Mouse (Mus musculus) adrenal gland, postnatal 10 days (tissue): ENCODE results near the gene Dot1l. TPM values are rescaled to one million over a fixed set of nuclear protein-coding genes. Genes with fewer than 3 reads are reported as not detected.

ENCODE experiments used
- DNase-seq: peaks from one replicate; pipeline ENCODE4 v3.0.0; 2021; ENCODE audit warnings: mixed read lengths
- microRNA-seq: library from miRNA; unstranded; fragments of <30 nt; microRNA quantifications from one replicate; pipeline ENCODE4 v1.2.0, GENCODE M21; 2021
- total RNA-seq, 2 experiments: library from RNA; stranded (reverse); gene quantifications; 2 replicates each; pipeline ENCODE4 v1.2.3; 2021

Dot1l gene
- total RNA-seq, 2 experiments from 2014 or later = 64.5 to 80.9 TPM

DNA sequence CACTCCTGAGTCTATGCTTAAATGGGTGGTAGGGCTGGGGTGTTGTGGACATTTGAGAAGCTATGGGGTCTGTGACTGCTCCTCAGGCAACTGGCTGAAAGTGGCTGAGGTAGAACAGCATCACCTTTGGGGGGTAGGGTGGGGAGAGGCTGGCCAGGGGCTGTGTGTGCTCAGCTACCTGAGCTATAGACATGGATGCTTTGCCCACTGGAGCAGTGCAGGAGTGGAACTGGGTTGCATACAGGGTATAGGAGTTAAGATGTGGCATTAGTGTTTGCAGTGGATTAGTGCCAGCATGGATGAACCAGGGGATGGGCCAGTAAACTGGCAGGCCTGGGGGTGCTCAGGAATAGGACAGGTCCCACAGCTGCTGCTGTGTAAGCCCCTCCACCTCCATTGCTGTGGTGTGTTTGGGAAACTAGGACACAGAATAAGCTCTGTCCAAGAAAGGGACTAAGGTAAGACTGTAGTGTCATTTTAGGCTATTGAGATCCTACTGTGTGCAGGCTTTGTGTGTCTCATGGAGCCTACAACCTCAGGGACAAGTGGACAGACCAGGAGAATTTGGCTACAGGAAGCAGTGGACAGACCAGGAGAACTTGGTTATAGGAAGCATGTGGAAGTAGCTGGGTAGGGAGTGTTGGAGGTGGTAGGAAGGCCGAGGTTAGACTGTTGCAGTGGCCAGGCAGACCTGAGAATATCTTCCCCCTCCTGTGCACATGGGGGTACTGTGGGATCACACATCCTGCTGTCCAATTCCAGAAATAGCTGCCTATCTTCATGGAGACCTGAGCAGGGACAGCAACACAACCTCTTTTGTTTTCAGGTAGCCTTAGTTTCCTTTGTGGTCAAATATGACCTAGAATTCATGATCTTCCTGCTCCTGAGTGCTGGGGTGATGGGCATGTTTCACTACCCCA, 74.6 kb downstream of the Dot1l start:
- DNase-seq = no peak

DNA sequence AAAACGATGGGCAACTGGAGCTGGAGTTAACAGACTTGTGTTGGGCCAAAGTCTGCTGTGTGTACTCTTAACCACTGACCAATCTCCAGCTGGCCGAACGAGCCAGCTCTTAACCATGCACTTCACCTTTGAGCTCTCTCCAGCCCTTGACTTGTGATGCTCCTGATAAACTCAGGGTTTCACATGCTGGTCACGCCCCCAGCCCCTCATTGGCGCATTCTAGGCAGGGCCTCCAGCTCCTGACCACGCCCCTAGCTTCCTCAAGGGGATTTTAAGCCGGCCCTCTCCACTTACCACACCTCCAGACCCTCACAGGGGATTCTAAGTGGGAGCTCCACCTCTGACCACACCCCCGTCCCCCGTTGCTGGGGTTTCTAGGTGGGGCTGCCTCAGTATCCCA, 76.1 kb downstream of the Dot1l start:
- DNase-seq = peak; percentile 78

DNA sequence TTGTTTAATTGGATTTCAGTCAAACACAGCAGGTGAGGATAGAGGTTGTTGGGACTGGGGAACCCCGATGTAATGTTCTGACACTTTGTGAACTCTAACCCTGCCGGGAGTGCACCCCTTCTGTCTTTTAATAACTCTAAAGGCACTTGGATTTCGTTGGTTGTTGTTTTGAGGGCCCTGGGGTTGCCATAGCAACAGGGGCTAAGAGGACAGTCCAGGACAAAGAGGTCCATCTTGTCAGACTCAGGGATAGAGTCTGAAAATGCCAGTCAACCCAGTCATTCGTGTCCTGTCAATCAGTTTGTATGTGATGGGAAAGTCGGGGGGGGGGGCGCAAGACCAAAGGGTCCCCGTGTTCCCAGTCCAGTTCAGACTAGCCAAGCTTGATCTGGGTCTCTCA, 77.8 kb downstream of the Dot1l start:
- no peak for DNase-seq

DNA sequence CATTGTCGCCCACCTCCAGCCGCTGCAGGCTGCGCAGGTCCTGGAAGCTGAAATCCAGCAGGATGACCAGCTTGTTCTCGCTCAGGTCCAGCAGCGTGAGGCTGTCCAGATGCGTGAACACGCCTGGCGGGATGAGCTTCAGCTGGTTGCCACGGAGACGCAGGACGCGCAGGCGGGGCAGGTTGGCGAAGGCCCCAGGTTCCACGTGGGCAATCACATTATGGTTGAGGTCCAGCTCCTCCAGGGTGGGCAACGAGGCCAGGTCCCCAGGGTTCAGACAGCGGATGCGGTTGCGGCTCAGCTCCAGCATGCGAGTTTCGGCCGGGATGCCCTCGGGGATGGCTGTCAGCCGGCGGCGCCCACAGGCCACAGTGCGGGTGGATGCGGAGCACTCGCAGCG, 80.6 kb downstream of the Dot1l start:
- DNase-seq = no peak

DNA sequence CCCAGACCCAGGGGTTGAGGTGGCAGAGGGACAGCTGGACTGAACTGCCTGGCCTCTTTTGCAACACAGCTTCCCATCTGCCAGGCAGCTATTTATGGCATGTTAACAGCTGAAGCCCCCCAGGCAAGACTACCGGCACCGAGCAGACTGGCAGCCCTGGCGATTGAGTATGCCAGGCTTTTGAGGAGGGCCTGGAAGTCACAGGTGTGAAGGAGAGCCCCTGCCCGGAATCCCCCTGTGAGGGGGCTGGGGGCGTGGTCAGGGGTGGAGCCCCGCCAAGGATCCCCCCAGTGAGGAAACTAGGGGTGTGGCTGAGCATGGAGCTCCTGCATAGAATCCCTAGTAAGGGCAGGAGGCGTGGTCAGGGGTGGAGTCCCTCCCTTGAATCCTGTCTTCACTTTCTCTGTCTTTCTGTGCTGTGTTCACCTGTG, 82.0 kb downstream of the Dot1l start:
- DNase-seq = no peak

DNA sequence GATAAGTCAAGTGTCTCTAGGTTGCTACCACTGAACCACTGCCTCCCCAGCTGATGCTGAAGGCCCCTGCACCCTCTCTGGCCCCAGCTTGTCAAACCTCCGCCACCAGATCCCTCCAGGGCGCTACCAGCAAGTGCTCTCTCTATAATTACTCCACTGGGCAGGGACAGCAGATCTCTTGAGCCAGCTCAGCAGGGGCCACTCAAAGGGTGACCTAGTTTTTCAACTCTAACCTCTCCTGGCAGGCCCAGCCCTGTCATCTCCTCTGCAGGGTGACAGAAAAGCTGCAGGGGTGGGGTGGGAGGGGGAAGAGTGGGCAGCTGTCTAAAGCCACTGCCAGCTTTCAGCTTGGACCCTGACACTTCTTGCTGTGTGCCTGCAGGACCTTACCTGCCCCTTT, 82.8 kb downstream of the Dot1l start:
- DNase-seq = no peak

DNA sequence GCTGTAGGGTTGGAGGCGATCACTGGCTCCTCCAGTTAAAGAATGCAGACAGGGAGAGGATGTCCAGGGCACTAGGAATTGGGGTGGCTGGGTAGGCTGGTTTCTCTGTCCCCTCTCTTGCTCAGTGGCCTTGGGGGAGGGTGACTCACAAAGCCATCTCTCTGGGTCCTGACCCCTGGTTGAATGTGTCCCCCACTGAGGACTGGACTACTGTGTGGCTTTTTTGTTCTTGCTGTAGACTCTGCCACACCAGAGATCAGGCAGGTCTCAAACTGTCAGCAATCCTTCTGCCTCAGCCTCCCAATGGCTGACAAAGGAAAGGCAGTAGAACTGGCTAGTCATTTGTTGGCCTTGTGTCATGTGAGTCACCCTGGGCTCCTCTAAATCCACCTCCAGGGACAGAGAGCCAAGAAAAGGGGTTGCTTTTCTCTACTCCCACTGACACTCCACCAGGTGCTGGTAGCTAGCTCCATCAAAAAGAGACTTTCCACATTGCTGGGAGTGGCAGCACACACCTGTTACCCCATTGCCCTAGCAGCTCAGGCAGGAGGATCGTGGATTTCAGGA, 83.4 kb downstream of the Dot1l start:
- DNase-seq = no peak

DNA sequence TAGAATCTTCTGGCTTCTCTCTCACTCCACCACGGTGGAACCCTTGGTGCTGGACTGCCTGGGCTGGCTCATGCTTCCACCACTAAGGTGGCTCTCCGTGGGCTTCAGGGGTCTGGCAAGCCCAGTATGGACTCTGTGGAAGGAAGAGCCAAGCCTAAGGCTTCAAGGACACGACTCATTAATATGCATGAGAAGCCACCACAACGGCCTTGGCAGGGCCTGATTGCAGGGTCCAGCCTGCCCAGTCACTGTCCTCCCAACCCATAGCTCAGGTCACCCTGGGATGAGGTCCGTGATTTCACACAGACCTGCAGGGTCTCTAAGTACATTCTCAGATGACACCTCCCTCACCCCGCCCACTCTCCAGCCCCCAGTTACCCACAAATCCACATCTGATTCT, 84.8 kb downstream of the Dot1l start:
- no peak for DNase-seq

DNA sequence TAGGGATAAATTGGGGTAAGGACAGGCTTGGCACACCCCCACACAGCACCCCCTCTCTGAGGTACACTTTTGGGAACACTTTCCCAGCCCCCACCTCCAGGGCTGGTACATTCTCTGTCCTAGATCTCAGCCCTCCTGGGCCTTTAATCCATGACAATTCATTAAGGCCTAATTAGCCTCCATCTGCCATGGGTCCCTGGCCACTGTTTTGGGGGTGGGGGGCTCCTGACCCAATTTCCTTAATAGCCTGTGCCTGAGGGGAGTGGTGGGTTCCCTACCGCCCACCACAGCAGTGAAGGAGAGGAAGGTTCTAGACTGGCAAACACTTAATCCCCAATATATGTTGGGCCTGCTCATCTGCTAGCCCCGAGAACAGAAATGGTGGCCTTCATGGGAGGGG, 86.7 kb downstream of the Dot1l start:
- no peak for DNase-seq

DNA sequence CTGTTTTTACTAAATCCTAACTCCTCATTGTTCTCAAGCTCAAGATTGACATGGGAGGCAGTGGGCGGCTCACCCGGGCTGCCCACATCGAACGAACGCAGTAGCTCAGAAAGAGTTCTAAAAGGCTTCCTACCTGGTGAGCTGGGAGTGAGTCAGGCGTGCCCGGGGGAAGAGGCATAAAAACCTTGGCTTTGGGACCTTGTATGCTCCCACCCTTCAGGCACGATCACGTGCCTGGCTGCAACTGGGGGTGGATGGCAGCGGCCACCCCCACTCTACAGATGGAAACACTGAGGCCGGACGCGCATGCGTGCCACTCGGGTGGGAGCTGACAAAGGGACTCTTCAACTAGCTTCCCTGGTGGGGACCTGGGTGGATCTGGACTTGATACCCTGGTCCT, 87.3 kb downstream of the Dot1l start:
- no peak for DNase-seq

DNA sequence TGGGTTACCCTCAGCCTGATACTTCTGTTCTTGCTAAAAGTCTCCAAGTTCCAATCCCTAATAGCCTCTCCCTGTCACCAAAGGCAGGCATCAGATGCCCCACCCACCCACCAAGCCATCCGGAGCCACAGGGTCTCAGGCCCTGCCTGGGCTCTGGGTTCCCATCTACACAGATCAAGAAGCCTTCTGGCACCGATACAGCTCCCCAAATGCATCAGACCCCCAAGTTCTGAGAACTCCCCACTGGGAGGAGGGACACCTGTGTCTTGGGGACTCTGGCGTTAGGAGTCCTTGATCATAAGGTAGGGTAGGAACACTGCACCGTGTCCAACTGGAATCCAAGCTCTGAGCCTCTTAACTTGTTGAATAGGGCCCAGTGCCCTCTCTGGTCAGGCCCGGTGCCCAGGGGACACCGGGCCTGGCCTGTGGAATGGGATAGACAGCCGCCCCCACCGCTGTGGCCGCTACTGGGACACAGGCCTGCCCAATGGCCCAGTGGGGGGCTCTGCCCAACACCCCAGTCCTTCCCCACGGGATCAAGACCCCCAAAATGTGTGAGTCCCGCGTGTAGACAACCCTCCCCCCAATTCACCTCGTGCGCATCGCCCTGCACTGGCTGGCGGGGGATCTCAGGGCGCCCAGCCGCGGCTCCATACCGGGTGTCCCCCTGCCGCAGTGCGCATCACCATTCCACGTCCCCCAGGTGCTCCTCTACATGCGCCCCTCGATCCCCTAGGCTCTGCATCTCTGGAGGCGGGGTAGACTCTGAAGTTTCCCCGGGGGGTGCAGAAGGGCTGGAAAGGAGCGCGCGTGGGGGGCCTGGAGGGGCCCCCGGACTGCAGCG, 88.3 kb downstream of the Dot1l start:
- no peak for DNase-seq

DNA sequence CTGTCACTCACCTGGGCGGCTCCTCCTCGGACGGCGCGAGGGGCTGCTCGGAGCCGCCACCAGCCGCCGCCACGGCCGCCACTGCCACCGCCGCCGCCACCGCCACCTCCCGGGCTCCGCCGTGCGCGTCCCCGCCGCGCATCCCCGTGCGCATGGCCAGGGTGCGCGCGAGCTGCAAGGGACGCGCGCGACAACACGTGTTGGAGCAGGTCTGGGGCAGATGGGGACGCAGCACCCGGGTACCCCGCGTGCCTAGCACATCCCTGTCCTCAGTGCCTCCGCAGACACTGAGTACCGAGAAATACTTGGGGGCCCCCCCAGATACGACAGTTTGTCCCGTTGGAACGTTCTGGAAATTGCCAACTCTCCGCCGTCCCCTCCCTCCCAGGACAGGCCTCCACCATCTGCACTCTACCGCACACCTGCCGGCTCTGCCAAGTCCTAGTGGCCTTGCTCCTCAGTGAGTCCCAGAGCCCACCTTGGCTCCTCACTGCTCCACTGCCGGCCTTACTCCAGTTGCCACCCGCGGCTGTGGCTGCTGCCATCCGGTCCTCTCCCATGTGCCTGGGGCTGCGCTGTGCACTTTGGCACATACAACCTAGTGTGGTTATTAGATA, 89.0 kb downstream of the Dot1l start, which contains the start of gene Lingo3:
Lingo3 (minus strand) TSS at position 109 of the 617 bp plus-strand sequence.
- DNase-seq = peak; percentile 57

Small RNA genes lying within 50 kb of the gene (microRNA-seq; reads per million reads assigned to microRNA genes)
- gene Mir1982 = 1.8 reads per million

Other genes starting within 250 kb of the Dot1l start
- under 1 TPM; 0.27 to 0.36 TPM for gene Atp8b3, start 216.1 kb upstream of the Dot1l start, total RNA-seq
- 10 to 100 TPM; 31.9 to 44.5 TPM for gene Rexo1, start 193.6 kb upstream of the Dot1l start, total RNA-seq
- gene Klf16, start 177.9 kb upstream of the Dot1l start, total RNA-seq = 10 to 100 TPM; 12.4 to 14.1 TPM
- gene Abhd17a, start 164.9 kb upstream of the Dot1l start, total RNA-seq = 100 to 1,000 TPM; 108 to 113 TPM
- 10 to 100 TPM; 41.8 to 42.3 TPM for gene Scamp4, start 152.3 kb upstream of the Dot1l start, total RNA-seq
- gene Adat3, start 152.3 kb upstream of the Dot1l start, total RNA-seq = 1 to 10 TPM; 3.9 to 5.1 TPM
- 1 to 10 TPM; 1.6 to 2.7 TPM for gene Gm49322, start 149.2 kb upstream of the Dot1l start, total RNA-seq
- 100 to 1,000 TPM; 121 to 131 TPM for gene Csnk1g2, start 132.4 kb upstream of the Dot1l start, total RNA-seq
- gene Btbd2, start 98.1 kb upstream of the Dot1l start, total RNA-seq = 10 to 100 TPM; 50.4 to 65.3 TPM
- gene Mknk2, start 77.1 kb upstream of the Dot1l start, total RNA-seq = 100 to 1,000 TPM; 249 to 298 TPM
- 10 to 100 TPM; 17.7 to 20.1 TPM for gene Mob3a, start 53.2 kb upstream of the Dot1l start, total RNA-seq
- 10 to 100 TPM in 1 of 2 experiments, 1 to 10 TPM in 1; 6.9 to 13.1 TPM for gene Izumo4, start 53.0 kb upstream of the Dot1l start, total RNA-seq
- 10 to 100 TPM; 64.7 to 82.6 TPM for gene Ap3d1, start 12.9 kb upstream of the Dot1l start, total RNA-seq
- 10 to 100 TPM; 45.2 to 50.5 TPM for gene Sf3a2, start 43.0 kb downstream of the Dot1l start, total RNA-seq
- 10 to 100 TPM; 50.0 to 63.2 TPM for gene Plekhj1, start 43.4 kb downstream of the Dot1l start, total RNA-seq
- gene Amh, start 50.0 kb downstream of the Dot1l start, total RNA-seq = under 1 TPM; 0.57 to 0.79 TPM
- 10 to 100 TPM in 1 of 2 experiments, 1 to 10 TPM in 1; 9.8 to 24.0 TPM for gene Jsrp1, start 58.3 kb downstream of the Dot1l start, total RNA-seq
- 100 to 1,000 TPM; 700 to 820 TPM for gene Oaz1, start 71.5 kb downstream of the Dot1l start, total RNA-seq
- 1 to 10 TPM in 1 of 2 experiments, under 1 TPM in 1; 0.99 to 1.5 TPM for gene Lingo3, start 88.8 kb downstream of the Dot1l start, total RNA-seq
- gene Lsm7, start 100.0 kb downstream of the Dot1l start, total RNA-seq = 10 to 100 TPM; 35.3 to 37.8 TPM
- gene Sppl2b, start 100.1 kb downstream of the Dot1l start, total RNA-seq = 10 to 100 TPM; 25.3 to 39.8 TPM
- under 1 TPM; 0.09 to 0.12 TPM for gene Tmprss9, start 116.6 kb downstream of the Dot1l start, total RNA-seq
- gene Timm13, start 145.8 kb downstream of the Dot1l start, total RNA-seq = 100 to 1,000 TPM; 271 to 285 TPM
- gene Lmnb2, start 163.0 kb downstream of the Dot1l start, total RNA-seq = 10 to 100 TPM; 14.5 to 16.5 TPM
- gene Gadd45b, start 174.9 kb downstream of the Dot1l start, total RNA-seq = 10 to 100 TPM; 11.7 to 44.5 TPM